Mouse (Mus musculus) ZHBTc4 (cell line): ENCODE measurements around the gene Tbcel.

Source experiments
- DNase-seq: peaks from one replicate; pipeline ENCODE4 v3.0.0-alpha.2; 2011; ENCODE audit warnings: low read depth, low spot score

The Tbcel gene

DNA sequence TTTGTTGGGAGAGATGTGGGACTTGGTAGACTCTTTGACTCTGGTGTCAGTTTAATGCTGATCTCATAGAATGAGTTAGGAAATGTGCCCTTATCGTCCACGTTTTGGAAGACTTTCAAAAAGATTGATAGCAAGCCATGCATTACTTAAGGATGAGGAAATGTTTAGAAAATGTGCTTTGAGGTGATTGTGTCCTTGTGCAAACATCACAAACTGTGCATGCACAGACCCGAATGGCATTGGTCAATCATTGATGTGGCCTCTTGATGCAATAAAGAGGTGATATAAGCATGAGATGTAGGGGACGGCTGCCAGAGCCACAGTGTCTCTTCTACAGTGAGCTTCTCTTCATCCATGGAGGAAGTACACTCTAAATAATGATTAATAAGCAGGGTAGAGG lies 20.7 kb downstream of the Tbcel start:
- no peak for DNase-seq

DNA sequence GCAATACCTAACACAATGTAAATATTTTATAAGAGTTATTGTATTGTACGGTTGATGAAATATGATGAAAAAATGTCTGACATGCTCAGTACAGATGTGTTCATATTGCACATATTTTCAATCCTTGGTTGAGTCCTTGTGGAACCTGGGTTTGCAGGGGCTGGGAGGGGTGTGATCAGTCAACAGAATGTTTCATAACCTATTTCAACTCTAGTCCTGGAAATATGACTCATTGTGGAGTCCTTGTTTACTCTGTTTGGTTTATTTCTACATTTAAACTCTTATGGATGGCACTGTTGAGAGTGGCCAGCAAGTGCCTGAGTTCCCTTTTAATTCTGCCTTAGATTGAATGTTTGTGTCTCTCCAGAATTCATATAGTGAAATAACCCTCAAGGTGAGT lies 22.9 kb downstream of the Tbcel start:
- DNase-seq, result no peak

DNA sequence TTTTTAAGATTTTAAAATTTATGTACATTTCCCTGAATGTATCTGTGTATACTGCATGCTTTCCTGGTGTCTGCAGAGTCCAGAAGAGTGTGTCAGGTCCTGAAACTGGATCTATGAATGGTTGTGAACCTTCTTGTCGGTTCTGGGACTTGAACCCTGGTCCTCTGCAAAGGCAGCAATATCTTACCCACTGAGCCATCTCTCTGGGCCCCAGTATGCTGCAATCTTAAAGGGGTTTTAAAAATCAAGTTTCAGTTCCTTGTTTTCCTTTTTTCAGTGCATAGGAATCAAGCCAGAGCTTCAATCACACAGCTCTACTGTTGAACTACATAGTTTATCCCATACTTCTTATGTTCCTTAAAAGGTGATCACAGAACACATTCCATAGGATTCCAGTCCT lies 24.7 kb downstream of the Tbcel start:
- no peak for DNase-seq

DNA sequence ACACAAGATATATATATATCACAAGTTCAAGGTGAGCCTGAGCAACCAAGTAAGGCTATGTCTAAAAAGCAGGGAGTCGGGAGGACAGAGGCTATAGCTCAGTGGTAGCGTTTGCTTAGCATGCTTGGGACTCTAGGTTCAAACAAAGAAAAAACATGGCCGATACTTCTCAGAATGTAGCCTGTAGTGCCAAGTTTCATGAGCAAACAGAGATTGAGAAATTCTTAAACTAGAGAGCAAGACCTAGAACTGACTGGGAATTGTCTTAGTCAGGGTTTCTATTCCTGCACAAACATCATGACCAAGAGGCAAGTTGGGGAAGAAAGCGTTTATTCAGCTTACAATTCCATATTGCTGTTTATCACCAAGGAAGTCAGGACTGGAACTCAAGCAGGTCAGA lies 31.4 kb downstream of the Tbcel start:
- no peak for DNase-seq

DNA sequence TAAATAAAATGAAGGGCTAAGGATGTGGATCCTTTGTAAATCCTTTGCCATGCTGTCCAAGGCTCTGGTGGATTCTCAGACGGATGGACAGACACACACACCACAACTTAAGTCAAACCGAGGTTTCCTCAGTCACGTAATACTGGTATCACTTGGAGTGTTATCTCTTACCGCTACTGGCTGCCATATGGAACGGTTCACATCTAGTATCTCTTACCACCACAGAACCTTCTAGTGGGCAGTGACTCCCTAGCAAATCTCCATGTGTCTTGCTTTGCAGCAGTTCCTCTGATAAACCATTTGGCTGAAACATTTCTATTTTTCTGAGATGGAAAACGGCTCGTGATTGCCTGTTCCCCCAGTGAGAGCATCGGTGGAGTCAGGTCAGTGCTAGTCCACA lies 33.4 kb downstream of the Tbcel start:
- no peak for DNase-seq

DNA sequence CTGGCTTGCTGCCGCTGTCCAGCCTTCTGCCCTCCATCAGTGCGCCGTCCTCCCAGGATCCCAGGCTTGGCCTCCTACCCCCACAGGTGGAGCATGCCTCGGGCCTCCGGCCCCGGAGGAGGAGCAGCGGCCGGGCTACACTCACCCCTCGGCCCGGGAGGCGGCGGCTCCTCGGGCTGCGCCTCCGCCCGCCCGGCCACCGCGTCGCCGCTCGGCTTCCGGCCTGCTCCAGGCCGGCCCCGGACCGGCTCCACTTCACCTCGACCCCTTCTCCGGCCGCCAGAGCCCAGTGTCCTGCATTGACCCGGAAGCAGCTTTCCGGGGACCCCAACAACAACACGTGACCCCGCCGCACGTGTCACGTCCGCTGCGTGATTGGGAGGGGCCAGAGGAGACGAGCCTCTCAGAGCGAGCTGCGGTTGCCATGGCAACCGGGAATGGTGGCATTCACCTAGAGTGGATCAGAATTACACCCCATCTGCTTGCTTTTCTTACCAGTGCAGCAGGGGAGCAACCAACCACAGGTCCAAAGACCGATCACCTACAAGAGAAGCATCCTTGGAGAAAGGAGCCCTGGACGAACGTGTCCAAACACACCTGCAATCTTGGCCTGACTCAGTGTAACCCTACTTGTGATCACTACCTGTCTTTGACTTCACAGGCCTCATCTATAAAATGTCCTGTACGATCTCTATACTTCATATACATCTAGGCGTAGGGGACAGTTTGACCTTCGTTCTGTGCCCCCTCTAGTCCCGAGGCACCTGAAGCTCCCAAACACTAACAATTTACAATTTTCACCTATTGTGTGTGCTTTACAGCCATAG lies 35.5 kb downstream of the Tbcel start:
- DNase-seq, result peak; percentile 96

DNA sequence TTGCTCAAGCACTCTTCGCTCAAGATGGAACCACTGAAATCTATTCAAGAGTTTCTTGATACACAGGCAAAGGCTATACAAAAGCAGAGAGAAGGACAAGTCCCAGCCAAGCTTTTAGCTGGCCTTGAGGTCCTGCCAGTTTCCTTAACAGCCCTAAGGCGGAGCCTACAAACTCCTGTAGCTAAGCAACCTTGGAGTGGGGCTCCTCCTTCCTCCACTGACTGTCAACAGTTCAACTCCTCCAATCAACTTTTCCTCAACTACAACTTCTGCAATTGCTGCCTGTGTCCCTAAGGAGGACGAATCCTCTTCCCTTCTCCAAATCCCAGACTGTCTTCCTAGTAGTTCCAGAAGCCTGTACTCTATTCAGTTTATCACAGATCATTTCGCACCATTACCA lies 36.4 kb downstream of the Tbcel start:
- DNase-seq, result peak; percentile 67

DNA sequence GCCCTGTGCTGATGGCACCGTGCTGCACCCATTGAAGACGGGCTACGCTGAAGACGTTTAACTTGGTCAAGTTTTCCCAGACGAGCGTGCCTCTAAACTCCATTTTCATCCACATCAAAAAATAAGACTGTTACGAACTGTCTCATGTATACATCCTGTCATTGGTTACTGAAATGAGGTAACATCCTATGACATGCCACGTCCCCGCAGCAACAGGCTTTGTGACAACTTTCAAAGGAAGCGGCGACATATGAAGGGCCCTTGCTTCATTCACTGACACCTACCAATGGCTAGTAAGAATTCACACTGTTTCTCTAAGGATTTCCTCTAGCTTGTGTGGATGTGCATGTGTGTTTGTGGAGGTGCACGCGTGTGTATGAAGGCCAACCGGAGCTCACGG lies 38.3 kb downstream of the Tbcel start:
- no peak for DNase-seq

DNA sequence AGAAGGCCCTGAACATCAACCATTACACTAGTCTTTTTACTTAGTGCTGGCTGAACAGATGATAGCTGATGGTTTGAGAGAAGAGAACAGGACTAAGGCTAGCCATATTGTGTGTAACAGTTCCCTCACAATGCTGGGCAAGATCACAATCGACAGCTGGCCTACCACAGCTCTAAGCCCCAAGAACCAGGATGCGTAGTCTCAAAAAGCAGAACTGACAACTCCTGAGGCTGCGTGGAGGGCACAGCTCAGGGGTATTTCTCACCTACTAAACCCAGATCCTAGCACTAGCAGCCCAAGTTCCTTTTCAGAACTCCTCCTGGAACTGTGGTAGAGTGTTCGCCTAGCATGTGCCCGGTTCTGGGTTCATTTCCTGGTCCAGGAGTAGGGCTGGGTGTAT lies 39.2 kb downstream of the Tbcel start:
- DNase-seq, result no peak

DNA sequence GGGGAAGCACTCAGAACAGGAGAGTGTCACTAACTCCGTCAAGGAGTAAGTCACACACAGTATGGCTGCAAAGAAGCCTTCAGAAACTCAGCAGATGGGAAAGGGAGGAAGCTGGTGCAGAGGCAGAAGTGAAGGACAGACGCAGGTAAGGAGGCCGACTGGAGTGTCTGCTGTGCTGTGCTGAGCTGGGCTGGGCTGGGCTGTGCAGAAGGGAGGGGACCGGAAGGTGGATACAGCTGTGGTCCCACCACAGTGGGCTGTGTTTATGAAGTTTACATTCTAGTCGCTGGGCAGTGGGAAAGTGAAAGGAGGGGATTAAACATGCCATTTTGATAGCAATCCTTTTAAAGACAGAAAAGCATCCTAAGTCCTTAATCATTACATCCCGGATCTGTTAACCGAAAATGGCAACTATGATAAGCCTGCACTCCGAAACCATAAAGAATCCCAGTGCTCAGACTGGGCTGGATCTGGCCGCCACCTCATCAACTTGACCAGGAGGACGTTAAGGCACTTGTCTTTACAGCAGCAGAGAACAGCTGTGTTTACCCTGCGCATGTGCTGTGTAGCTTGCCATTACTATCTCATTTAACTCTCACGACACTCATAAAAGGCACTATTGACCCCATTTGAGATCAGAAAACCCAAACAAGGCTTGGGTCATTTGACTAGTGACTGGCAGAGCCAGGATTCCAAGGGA lies 40.3 kb downstream of the Tbcel start:
- DNase-seq, result no peak

DNA sequence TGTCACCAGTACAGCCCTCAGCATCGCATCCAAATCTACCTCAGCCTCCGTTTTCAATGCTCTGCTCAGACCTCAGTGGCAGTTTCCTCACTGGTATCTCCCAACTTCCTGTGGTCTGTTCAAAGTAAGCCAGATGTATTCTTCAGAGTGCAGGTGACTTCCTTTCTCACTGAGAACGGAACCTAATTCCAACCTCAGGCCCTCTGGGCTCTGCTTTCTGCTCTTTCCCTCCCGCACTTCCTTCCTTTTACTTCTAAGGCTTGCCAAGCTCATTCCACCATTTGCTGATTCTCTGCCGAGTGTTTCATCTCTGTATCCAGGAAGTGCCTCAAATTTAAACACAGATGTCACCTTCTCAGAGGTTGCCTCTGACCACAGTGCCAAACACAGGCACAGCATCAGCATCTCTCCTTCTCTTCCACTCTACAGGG lies 41.9 kb downstream of the Tbcel start:
- DNase-seq, result no peak

DNA sequence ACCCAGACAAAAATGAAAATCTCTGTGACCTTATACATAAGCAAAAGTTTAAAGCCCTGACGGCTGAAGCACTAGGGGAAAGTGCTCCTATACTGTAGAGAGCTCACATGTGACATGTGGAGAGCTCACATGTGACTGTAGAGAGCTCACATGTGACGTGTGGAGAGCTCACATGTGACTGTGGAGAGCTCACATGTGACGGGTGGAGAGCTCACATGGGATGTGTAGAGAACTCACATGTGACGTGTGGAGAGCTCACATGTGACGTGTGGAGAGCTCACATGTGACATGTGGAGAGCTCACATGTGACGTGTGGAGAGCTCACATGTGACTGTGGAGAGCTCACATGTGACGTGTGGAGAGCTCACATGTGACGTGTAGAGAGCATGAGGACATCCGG lies 43.4 kb downstream of the Tbcel start:
- DNase-seq, result no peak

DNA sequence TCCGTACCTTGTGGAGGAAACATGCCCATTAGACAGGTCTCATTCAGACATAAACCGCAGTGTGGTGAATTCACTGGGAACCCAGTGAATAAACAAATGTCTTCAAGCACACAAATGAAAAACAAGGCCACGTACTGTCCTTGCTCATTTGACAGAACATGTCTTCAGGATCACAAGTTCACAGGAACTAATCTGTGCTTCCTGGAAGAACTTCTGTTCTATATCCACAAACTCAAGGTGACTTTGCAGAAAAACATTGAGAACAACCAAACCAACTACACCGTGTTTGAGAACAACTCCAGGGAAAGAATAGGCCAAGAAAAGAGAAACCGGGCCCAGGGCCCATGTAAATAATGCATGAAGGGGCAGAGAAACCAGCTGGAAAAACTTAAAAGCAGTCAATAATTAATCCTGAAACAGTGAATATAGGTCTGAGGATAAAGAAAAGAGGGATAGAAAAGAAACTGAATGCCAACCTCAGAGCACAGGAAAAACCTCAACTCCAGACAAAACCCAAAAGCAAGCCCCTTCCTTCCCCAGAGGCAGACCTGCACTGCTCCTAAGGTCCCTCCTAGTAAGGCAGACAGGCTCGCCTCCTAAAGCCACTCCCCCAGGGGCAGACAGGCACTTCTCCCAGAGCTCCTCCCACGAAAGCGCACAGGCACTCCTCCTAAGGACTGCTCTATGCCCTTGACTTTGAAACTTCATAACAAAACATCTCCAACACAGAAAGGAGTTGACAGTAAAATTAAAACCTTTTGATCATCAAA lies 44.2 kb downstream of the Tbcel start:
- peak; percentile 86 for DNase-seq

DNA sequence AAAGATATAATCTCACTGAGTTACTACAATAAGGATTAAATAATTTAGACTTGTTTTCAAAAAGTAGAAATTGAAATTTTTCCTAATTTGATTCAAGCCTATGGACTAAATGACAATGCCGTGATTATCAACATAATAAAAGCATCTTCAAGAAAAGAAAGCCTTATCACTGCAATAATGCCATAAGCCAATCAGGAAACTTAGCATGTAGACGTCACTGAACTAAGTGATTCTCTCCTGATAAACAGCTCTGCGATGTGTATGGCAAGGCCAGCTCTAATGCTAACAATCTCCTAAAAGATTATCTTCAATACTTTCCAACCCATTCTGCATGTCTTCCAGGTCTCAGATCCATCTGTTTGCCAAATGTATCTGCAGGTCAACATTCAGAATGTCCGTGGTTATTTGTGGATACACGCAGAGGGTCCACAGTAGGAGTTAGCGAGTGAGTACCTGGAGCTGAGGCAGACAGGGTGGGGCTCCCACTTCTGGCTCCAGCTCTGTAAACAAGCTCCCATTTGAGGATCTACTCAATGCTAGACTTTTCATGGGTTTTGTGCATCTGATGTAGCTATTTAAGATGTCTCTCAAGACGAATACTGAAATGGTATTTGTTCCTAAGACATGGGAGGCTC lies 44.9 kb downstream of the Tbcel start:
- DNase-seq, result no peak

DNA sequence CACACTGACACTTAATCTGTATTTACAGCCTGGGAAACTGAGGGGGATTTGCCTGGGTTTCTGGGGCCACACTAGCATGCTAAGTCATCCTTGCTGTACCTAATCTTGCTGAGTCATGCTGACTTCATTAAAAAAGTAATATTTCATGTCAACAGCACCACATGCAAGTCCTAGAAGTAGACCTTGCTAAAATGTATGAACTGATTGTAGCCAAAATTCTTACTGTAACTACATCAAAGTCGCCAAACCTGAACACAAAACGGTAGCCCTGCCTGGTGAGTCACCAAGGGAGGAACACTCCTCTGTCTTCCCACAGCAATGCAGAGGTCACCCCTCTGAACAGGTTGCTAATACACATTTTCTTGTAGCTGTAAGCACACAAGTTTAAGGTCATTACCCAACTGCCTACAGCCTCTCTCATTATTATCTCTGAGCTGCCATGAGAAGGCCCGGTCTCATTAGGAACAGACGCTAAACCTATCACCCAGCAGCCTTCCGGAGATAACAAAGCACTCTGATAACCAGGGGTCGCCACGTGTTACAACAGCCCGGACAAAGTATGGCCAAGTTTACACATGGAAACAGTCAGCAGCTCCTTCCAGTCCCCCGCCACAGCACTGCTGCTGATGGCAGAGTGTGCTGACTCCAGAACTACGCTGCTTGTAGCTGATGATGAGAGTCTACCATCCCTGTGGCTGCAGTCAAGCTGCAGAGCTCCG lies 46.1 kb downstream of the Tbcel start:
- DNase-seq, result no peak

DNA sequence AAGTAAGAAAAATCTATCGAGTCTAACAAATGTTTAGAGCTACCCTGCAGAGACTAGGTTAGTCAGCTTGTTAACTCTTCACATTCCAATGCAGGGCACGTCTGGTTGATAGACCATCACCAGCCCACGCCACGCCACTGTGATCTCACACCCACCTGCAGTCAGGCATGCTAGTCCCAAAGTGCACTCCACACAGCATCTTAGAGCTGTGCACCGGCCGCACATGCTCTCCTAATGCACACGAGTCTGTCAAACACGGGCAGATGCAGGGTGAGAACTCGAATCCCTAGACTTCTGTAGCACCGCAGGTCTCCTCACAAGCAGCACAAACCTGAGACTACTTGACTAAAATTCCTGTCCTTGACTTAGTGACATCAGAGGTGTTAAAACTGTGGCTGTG lies 47.3 kb downstream of the Tbcel start:
- peak; percentile 42 for DNase-seq

DNA sequence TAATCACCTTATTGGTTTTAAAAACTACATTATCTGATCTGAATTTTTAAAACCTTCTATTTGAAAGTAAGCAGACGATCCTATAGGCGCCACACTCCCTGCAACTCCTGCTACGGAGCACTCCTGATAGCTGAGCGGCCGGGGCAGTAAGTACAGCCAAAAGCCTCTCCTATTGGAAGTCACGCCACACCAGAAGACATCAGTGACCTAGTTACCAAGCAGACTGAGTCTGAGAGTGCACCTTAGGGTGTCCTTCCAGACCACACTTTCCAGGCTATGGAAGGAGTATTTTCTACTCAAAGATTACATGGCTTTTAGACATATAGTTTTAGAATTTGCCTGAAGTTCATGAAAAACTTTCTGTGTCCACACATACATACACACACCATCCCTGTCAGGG lies 47.9 kb downstream of the Tbcel start:
- DNase-seq, result no peak

DNA sequence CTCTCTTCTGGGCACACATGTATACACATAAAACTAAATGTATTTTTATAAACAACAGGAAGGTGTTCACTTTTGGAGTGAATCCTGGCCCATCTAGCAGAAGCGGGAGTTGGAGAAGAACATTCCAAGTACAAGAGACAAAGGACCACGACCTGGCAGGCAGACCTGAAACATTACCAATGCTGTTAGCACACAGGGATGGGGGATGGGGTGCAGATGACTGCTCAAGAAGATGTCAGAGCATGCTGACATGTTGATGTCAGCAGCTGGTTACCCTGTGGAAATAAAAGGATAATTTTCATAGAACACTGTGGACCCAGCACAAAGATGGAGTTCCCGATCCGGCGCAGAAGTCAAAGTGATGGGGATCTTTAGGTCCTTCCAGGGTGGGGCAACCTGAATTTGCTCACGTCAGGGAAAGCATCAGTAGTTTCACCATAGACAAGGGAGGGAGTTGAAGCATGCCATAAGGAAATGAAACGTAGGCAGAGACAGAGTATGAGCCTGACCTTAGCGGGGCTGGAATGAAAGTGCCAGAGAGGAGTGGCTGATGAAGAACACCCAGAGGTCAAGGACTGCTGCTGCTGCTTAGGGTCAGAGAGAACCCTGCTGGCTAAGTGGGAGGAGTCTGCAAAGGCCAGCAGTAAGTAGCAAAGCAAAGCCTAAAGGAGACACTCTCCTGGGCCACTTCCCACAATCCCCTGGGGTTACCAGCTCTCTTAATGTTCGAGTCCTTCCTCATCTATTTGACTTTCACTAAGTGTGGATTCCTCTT lies 48.7 kb downstream of the Tbcel start:
- peak; percentile 79 for DNase-seq

DNA sequence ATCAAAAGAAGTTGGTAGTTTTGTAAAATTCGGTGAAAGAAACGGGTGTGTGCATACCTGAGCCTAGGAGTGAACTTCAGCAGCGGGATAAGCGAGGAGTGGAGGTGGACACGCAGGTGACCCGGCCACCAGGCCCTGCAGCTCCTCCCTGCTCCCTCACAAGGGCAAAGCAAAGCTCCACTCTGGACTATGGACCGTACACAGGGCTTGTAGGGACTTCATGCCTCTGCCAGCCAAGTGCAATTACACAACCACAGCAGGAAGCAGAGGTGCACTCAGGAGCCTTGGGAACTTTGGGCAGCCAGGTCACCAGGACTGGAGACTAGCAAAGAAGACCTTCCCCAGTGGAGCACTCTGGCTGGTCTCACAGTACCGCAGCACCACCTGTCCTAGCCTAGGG lies 50.1 kb downstream of the Tbcel start:
- no peak for DNase-seq

DNA sequence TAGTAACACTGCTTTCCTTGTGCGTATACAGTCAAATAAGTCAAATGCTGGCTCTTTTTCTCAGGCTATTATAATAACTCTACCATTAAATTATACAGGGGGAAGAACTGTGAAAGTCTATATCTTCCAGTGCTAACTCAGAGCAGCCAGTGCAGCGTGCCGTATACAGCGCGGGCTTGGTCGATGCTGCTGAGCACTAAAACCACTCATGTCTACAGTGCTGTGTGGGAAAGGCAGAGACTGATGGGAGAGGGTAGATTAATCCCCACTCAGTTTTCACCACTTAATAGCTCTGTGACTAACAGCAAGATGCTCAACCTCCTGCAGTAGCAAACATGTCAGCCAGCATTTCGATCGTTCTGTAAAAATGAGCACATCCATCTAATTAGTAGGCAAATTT lies 53.2 kb downstream of the Tbcel start:
- DNase-seq, result no peak

DNA sequence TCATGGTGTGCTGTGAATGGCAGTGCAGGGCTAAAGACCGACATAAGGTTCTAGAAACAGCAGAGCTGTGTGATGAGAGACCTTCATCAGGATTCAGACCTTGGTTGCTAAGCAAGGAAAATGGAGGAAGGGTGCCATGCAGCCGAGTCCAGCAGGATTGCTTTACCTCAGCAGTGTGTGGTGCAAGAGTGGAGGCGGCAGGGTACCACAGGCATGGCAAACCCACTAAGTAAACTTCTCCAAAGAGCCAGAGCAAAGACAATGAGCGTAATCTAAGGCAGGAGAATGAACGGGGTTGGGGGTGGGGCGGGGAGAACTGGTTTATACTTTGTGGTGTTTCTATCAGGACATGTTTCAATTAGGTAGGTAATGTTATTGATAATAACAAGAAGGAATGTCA lies 58.6 kb downstream of the Tbcel start:
- DNase-seq, result no peak
